Mouse (Mus musculus) bone marrow macrophage, adult 2 months (primary cell): Measurements from ENCODE around the gene Ror2.

Source experiments
- CTCF ChIP-seq: IDR thresholded peaks from 2 replicates; pipeline ENCODE4 v1.5.1; 2012; ENCODE audit warnings: low read depth, mild to moderate bottlenecking, low read length, moderate library complexity
- POLR2A ChIP-seq: IDR thresholded peaks from 2 replicates; pipeline ENCODE4 v1.6.1; 2012; ENCODE audit warnings: mild to moderate bottlenecking, low read depth, low read length, borderline replicate concordance

GRCm38 (mm10) chr13:53233826-53234786, 51.8 kb downstream of the Ror2 start:
- TF ChIP-seq CTCF (no peak), POLR2A (no peak)
